Mouse (Mus musculus) stomach, postnatal 0 days (tissue): ENCODE results near the gene Pomp.

Experiments used
- CTCF ChIP-seq: IDR thresholded peaks from 2 replicates; pipeline ENCODE4 v1.5.1; 2016; ENCODE audit warnings: antibody characterized with exemption, low read depth, mild to moderate bottlenecking, moderate library complexity
- EP300 ChIP-seq: optimal IDR thresholded peaks from 2 replicates; pipeline ENCODE3; 2016; ENCODE audit warnings: antibody characterized with exemption

DNA sequence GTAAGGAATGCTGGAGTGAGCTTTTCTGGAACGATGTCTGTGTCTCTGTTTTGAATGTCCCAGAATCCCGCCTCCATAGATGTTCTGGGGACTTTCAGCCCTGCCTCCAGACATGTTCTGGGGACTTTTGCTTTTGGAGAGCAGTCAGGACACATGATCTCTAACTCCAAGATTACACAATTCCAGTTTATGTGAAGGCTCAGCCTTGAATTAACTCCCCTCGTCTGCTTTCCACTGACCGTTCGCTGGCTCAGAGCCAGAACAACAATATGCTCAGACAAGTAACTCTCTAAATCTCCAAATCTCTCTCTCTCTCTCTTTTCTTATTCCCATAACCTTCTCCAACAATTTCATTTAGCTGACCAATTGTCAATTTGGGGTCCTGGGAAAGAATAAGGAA is 12.9 kb upstream of the Pomp start:
- TF ChIP-seq CTCF (no peak), EP300 (no peak)
